Mouse (Mus musculus) neutrophil, adult 83 days (primary cell): Measurements from ENCODE around the gene Mrgpra4. TPM values are rescaled to one million over a fixed set of nuclear protein-coding genes. Genes with fewer than 3 reads are reported as not detected.

Experiments used
- total RNA-seq, 2 experiments: library from RNA; stranded (reverse); gene quantifications; one replicate each; pipeline ENCODE4 v1.2.4; 2023

The Mrgpra4 gene
- total RNA-seq = not detected

DNA sequence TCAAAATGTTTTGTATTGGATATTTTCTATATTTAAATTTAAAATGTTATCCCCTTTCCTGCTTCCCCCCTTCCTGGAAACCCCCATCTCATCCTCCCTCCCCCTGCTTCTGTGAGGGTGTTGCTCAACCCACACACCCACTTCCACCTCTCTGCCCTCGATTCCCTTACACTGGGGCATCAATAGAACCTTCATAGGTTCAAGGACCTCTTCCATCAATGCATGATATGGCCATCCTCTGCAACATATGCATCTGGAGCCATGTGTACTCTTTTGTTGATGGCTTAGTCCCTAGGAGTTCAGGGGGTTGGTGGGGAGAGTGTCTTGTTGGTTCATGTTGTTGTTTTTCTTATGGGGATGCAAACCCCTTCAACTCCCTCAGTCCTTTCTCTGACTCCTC lies at the start of gene Mrgpra4:
Gene Mrgpra4, minus strand, starts transcription at position 101 of the 400 bp plus-strand sequence.

GRCm38 (mm10) chr7:48027497-48027896 lies 45.6 kb upstream of the Mrgpra4 start, which contains the start of gene Mrgprx1:
Mrgprx1 (minus strand) TSS chr7:48027597.

Other genes starting within 250 kb of the Mrgpra4 start
- gene Mrgprx1, start 45.5 kb upstream of the Mrgpra4 start, total RNA-seq = not detected
- gene Mrgprb5, start 186.9 kb upstream of the Mrgpra4 start, total RNA-seq = not detected
- gene Mrgprb4, start 217.2 kb upstream of the Mrgpra4 start, total RNA-seq = not detected